ENCODE assay signal across 16 mouse cellular contexts in genomic region chr5:77405455-77406057, GRCm38 (mm10). TPM values are rescaled to one million over a fixed set of nuclear protein-coding genes. Genes with fewer than 3 reads are reported as not detected.
DNase-seq lines count a peak whose midpoint lies in the region; ATAC-seq and TF ChIP-seq lines count a peak whose summit lies in the region.
"Had no signal": no experiment of that assay in that cellular context is flagged by ENCODE, and none has a peak within 500 bp of the region (broad histone marks: within the 10 kb centered on the region; RNA-seq: fewer than 3 reads in every experiment).

No protein-coding gene starts in this region.

- no peak for TF ChIP-seq POLR2A in liver, adult 2 months (IDR thresholded peaks at IDR 0.05; ENCODE audit: extremely low read depth, insufficient read depth, low read length)
- TF ChIP-seq POLR2A in cortical plate, adult 2 months (IDR thresholded peaks at IDR 0.05; ENCODE audit: extremely low read depth, insufficient read depth, low read length) = no peak

- no peak for TF ChIP-seq EP300 in liver, postnatal 0 days (IDR thresholded peaks at IDR 0.05; ENCODE audit: low read depth)

- no peak overlapping the region for H3K9ac ChIP-seq in heart, embryonic 13.5 days
- no peak overlapping the region for H3K9ac ChIP-seq in heart, embryonic 11.5 days (ENCODE audit: low read depth, low read length)
- H3K9ac ChIP-seq in liver, adult 2 months (ENCODE audit: low read depth, low read length) = peak overlapping the region; percentile 46; the same call in 1 of the 2 replicates
- H3K9ac ChIP-seq in liver, postnatal 0 days (replicated peaks) = no peak overlapping the region
- H3K9ac ChIP-seq in stomach, embryonic 15.5 days = no peak overlapping the region
- H3K9ac ChIP-seq: embryonic facial prominence, embryonic 13.5 days; limb, embryonic 13.5 days; lung, embryonic 14.5 days; neural tube, embryonic 13.5 days had no signal

- peaks cover 53% of the 10 kb centered on the region for H3K27me3 ChIP-seq in heart, embryonic 13.5 days (replicated peaks)
- peaks cover 10% of the 10 kb centered on the region for H3K27me3 ChIP-seq in heart, embryonic 11.5 days (ENCODE audit: control insufficient read depth, insufficient read depth, low read length)
- H3K27me3 ChIP-seq in liver, adult 2 months (ENCODE audit: control insufficient read depth, insufficient read depth, low read length) = peaks cover 10% of the 10 kb centered on the region
- H3K27me3 ChIP-seq in liver, postnatal 0 days (ENCODE audit: insufficient read depth, low read length) = peaks cover 17% of the 10 kb centered on the region
- H3K27me3 ChIP-seq in stomach, embryonic 15.5 days (replicated peaks) = no peaks in the 10 kb centered on the region
- H3K27me3 ChIP-seq: Patski had no signal

- H3K27ac ChIP-seq in heart, embryonic 13.5 days (replicated peaks) = no peak overlapping the region
- no peak overlapping the region for H3K27ac ChIP-seq in heart, embryonic 11.5 days (ENCODE audit: low read depth, low read length)
- H3K27ac ChIP-seq in liver, adult 2 months (replicated peaks; ENCODE audit: insufficient read depth, low read depth, low read length) = peak overlapping the region; percentile 35; the same call in 1 of the 2 replicates
- H3K27ac ChIP-seq in liver, postnatal 0 days (ENCODE audit: low read depth) = no peak overlapping the region
- no peak overlapping the region for H3K27ac ChIP-seq in cortical plate, adult 2 months (ENCODE audit: insufficient read depth, low read length)
- no peak overlapping the region for H3K27ac ChIP-seq in stomach, embryonic 15.5 days
- H3K27ac ChIP-seq: embryonic facial prominence, embryonic 13.5 days; limb, embryonic 13.5 days; neural tube, embryonic 13.5 days had no signal

- H3K4me1 ChIP-seq in heart, embryonic 13.5 days = peaks cover 37% of the 10 kb centered on the region
- 0 out of 2 replicates have a peak, but pooled peaks cover 5% of the 10 kb centered on the region for H3K4me1 ChIP-seq in heart, embryonic 11.5 days (ENCODE audit: control insufficient read depth, insufficient read depth, low read length)
- peaks cover 4% of the 10 kb centered on the region; the same call in 1 of the 2 replicates for H3K4me1 ChIP-seq in liver, adult 2 months (ENCODE audit: control insufficient read depth, insufficient read depth, low read length)
- H3K4me1 ChIP-seq in liver, postnatal 0 days (ENCODE audit: insufficient read depth) = peaks cover 4% of the 10 kb centered on the region; the same call in 1 of the 2 replicates
- no peaks in the 10 kb centered on the region for H3K4me1 ChIP-seq in cortical plate, adult 2 months (ENCODE audit: control insufficient read depth, insufficient read depth, low read length)
- peaks cover 14% of the 10 kb centered on the region for H3K4me1 ChIP-seq in stomach, embryonic 15.5 days

- H3K9me3 ChIP-seq in heart, embryonic 13.5 days = 0 out of 2 replicates have a peak, but pooled peaks cover 3% of the 10 kb centered on the region
- peaks cover 2% of the 10 kb centered on the region; the same call in 1 of the 2 replicates for H3K9me3 ChIP-seq in heart, embryonic 11.5 days (replicated peaks; ENCODE audit: control insufficient read depth, low read length)
- H3K9me3 ChIP-seq in liver, postnatal 0 days (ENCODE audit: low read length) = no peaks in the 10 kb centered on the region
- H3K9me3 ChIP-seq in stomach, embryonic 15.5 days = no peaks in the 10 kb centered on the region
- H3K9me3 ChIP-seq: embryonic facial prominence, embryonic 13.5 days; megakaryocyte, embryonic 14.5 days; neural tube, embryonic 13.5 days had no signal

- H3K36me3 ChIP-seq in heart, embryonic 13.5 days = no peaks in the 10 kb centered on the region
- no peaks in the 10 kb centered on the region for H3K36me3 ChIP-seq in heart, embryonic 11.5 days (ENCODE audit: control insufficient read depth, insufficient read depth, low read length)
- no peaks in the 10 kb centered on the region for H3K36me3 ChIP-seq in liver, adult 2 months (ENCODE audit: control insufficient read depth, insufficient read depth, low read length)
- H3K36me3 ChIP-seq in liver, postnatal 0 days (replicated peaks; ENCODE audit: insufficient read depth, low read length) = no peaks in the 10 kb centered on the region
- no peaks in the 10 kb centered on the region for H3K36me3 ChIP-seq in stomach, embryonic 15.5 days
- H3K36me3 ChIP-seq: embryonic facial prominence, embryonic 13.5 days; limb, embryonic 13.5 days; neural tube, embryonic 13.5 days had no signal

- no peak for TF ChIP-seq CTCF in liver, adult 2 months (IDR thresholded peaks at IDR 0.05; ENCODE audit: low read depth, low read length)
- no peak for TF ChIP-seq CTCF in liver, postnatal 0 days (IDR thresholded peaks at IDR 0.05; ENCODE audit: low read depth)
- no peak for TF ChIP-seq CTCF in cortical plate, adult 2 months (IDR thresholded peaks at IDR 0.05; ENCODE audit: extremely low read depth, insufficient read depth, low read length)

- 41% methylated on average over 5 of the region's 5 CpGs for WGBS in heart, embryonic 13.5 days
- WGBS in heart, embryonic 11.5 days (ENCODE audit: insufficient replicate concordance) = 39% methylated on average over 5 of the region's 5 CpGs
- 57% methylated on average over 5 of the region's 5 CpGs for WGBS in liver, adult 2 months
- WGBS in liver, postnatal 0 days (ENCODE audit: insufficient replicate concordance) = 37% methylated on average over 5 of the region's 5 CpGs
- 63% methylated on average over 5 of the region's 5 CpGs for WGBS in stomach, embryonic 15.5 days

- H3K4me2 ChIP-seq in heart, embryonic 13.5 days = no peak overlapping the region
- no peak overlapping the region for H3K4me2 ChIP-seq in heart, embryonic 11.5 days
- no peak overlapping the region for H3K4me2 ChIP-seq in liver, postnatal 0 days (ENCODE audit: low read depth, low read length)
- peak overlapping the region; percentile 14; the same call in 1 of the 2 replicates for H3K4me2 ChIP-seq in stomach, embryonic 15.5 days

- 0 out of 2 replicates have a peak, but pooled peaks have one; percentile 25 for ATAC-seq in heart, embryonic 13.5 days (ENCODE audit: extremely low read depth, insufficient number of reproducible peaks, low FRiP score, low TSS enrichment)
- no peak for ATAC-seq in heart, embryonic 11.5 days (replicated peaks; ENCODE audit: insufficient number of reproducible peaks, low FRiP score, low TSS enrichment)
- no peak for ATAC-seq in liver, postnatal 0 days
- no peak for ATAC-seq in stomach, embryonic 15.5 days (ENCODE audit: insufficient read depth, low FRiP score, low read depth)
- ATAC-seq: Patski had no signal

- peaks cover 5% of the 10 kb centered on the region; the same call in 1 of the 2 replicates for H3K79me2 ChIP-seq in liver, adult 2 months (ENCODE audit: control insufficient read depth, insufficient read depth, low read length)

- no peak for DNase-seq in liver, adult 2 months (ENCODE audit: extremely low read depth, low read depth, low spot score)
- DNase-seq in liver, postnatal 0 days = no peak
- DNase-seq in urinary bladder, postnatal 25 days (ENCODE audit: low spot score) = no peak
- DNase-seq: heart, postnatal 4 days; lung, embryonic 14.5 days; right cerebral cortex, postnatal 4 days; thymus, postnatal 25 days had no signal

- H3K4me3 ChIP-seq in heart, embryonic 13.5 days = no peak overlapping the region
- H3K4me3 ChIP-seq in heart, embryonic 11.5 days (ENCODE audit: low read depth, low read length) = no peak overlapping the region
- H3K4me3 ChIP-seq in liver, adult 2 months (ENCODE audit: insufficient read depth, low read depth, low read length) = peak overlapping the region; percentile 45
- H3K4me3 ChIP-seq in liver, postnatal 0 days (ENCODE audit: low read depth, low read length) = no peak overlapping the region
- H3K4me3 ChIP-seq in cortical plate, adult 2 months (ENCODE audit: insufficient read depth, low read length) = 0 out of 2 replicates have a peak overlapping the region, but pooled peaks have one; percentile 10
- no peak overlapping the region for H3K4me3 ChIP-seq in stomach, embryonic 15.5 days (replicated peaks)
- H3K4me3 ChIP-seq: megakaryocyte, embryonic 14.5 days had no signal

RNA-seq across cellular contexts. Expression of gene Igfbp7, which starts 2.3 kb away (rescaled TPM):
- 30.2 and 32.4 TPM in 2 replicates for polyA plus RNA-seq in heart, embryonic 13.5 days (2015; fragmentation: Nextera tagmentation; extraction: Ambion mirVana)
- 35.3 and 38.1 TPM in 2 replicates for polyA plus RNA-seq in heart, embryonic 11.5 days (2014; fragmentation: Nextera tagmentation; extraction: Ambion mirVana)
- 69.7 and 96.6 TPM in 2 replicates for total RNA-seq in liver, adult 2 months (2014; rRNA removed)
- 336 and 387 TPM in 2 replicates for polyA plus RNA-seq in liver, adult 2 months (2012; rRNA removed)
- polyA plus RNA-seq in liver, postnatal 0 days (2015; fragmentation: Nextera tagmentation; extraction: Ambion mirVana) = 89.6 and 97.3 TPM in 2 replicates
- 82.1 and 88.9 TPM in 2 replicates for polyA plus RNA-seq in cortical plate, adult 2 months (2012; rRNA removed)
- 146 and 174 TPM in 2 replicates for polyA plus RNA-seq in stomach, embryonic 15.5 days (2015; fragmentation: Nextera tagmentation; extraction: Ambion mirVana)

Comparison
In these comparisons a context has a peak if more than half of its experiments do, and no peak if none do; other contexts are left out.
1. H3K4me3 ChIP-seq: peak in liver, adult 2 months (single experiment) and cortical plate, adult 2 months (single experiment); none in heart, embryonic 13.5 days (single experiment), heart, embryonic 11.5 days (single experiment), liver, postnatal 0 days (single experiment) and stomach, embryonic 15.5 days (single experiment).